Mouse (Mus musculus) gastrocnemius, postnatal 4 days (tissue): ENCODE data around the gene Dgki. TPM values are rescaled to one million over a fixed set of nuclear protein-coding genes. Genes with fewer than 3 reads are reported as not detected.

ENCODE experiments used
- DNase-seq, 2 experiments: peaks; one replicate each; pipeline ENCODE4 v3.0.0; 2021 to 2022; ENCODE audit warnings: low spot score in 2 of 2, mixed read lengths in 2 of 2
- total RNA-seq, 2 experiments: library from RNA; stranded (reverse); gene quantifications; 2 replicates each; pipeline ENCODE4 v1.2.3; 2021

The Dgki gene
- total RNA-seq, 2 experiments from 2014 or later, result 1.1 to 1.9 TPM

DNA sequence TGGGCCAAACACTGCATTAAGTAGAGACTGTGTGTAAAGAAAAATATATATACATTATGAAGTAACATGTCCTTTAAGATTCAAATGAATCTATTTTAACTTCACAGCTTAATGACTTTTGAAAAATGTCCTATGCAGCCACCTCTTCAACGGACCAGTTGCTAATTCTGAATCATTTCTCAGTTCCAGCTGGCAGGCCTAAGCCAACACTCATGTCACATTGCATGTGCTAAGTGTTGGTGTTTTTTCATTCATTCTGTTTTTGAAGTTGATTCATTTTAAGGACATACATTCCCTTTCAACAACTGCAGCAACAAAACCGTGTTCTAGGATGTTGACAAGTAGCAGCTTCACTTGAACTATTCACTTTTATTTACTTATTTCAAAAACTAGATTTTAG, 484.0 kb downstream of the Dgki start:
- DNase-seq, result no peak

DNA sequence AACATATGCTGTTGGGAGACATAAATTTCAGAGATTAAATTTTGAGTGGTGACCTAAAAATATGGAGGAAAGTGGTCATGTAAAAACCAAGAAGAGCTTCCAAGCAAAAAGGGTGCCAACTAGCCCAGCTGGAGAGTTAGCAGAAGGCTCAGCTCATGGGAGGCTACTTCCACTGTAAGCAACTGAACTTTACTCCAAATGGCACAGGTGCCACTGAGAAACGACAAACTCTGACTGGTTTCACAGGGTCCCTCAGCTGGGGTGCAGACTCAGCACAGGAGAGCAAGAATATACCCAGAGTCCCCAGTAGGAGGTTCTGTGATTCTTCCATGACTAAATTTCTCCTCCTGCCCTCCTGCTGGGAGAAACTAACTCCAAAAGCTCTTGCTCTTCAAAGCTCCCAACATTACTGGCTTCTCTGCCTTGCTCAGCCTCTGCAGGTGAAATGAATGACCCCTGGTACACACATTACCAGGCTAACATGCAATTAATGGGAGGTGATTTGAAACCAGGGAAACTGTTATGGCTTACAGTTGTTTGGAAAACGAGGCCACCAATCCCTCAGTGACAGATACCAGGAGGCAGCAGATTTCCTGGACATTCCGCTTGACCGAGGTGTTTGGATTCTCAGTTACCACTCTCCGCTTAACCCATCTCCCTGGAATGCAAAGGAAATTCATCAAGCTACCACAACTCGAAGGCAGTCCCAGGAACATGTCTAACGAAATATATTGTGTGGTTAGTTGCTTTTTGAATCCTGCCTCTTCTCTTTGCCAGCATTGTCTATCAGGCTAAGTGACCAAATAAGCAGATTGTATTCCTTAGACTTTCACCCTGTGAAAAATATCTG, 487.1 kb downstream of the Dgki start:
- no peak for DNase-seq

DNA sequence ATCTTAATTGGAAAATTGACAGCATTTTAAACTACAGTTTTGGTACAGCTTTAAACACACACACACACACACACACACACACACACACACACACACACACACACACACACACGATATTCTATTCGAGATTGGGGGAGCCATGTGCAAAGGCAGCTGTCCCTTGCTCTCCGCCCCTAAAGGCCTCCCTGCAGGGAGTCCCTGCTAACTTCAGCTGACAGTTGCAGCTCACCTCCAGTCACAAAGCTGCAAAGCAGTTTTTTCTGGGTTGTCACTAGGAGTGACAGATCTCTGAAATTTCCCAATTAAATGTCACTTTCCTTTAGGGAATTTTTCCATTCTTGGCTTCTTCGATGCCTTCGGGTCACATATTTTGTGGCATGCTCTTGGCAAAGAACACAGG, 489.5 kb downstream of the Dgki start:
- DNase-seq, result no peak

DNA sequence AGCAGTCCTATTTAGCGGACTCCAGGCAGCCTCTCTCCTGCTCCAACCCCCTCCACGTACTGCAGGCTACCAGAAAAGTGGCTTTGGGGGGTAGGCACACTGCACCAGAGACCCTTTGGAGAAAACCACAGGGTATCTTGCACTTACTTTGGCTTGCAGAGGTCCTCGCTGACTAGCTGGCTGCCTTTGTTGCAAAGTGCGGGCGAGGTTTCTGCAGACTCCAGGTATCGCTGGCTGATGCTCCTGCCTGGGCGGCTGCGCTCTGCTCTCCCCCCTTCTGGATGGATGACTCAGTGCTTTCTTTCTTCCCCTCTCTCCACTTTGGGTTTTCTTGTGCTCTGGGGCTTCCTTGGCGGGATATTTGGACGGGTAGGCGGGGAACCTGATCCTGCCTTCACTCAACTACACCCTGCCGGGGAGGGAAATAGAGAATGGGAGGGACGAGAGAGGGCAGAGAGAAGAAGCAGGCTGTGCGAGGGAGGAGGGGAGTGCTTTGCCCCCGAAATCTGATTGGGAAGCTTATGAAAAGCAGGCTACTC, 490.2 kb downstream of the Dgki start, which contains the start of gene Ptn:
Gene Ptn (minus strand): TSS at position 474 of the 539 bp plus-strand sequence.
- DNase-seq, result peak; percentile 27 to 57

DNA sequence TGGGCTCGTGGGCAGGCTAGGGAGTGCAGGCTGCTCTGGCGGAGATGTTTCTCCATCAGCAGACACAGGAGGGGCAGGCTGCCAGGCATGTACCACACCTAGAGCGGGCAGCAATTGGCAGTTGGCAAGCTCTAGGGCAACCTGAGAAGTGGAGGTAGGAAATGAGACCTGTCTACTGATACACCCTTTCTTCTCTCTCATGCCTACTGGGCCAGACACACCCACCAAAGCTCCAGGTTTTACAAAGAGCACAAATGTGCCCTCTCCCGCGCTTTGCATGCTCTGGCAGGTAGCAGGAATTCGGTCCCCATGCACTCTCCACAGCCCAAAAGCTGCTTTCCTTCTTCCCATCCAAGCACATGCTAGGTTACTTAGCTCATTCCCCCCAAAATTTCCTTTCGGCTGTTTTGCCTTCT, 490.7 kb downstream of the Dgki start:
- peak in 1 of 2 experiments; percentile 26 for DNase-seq

DNA sequence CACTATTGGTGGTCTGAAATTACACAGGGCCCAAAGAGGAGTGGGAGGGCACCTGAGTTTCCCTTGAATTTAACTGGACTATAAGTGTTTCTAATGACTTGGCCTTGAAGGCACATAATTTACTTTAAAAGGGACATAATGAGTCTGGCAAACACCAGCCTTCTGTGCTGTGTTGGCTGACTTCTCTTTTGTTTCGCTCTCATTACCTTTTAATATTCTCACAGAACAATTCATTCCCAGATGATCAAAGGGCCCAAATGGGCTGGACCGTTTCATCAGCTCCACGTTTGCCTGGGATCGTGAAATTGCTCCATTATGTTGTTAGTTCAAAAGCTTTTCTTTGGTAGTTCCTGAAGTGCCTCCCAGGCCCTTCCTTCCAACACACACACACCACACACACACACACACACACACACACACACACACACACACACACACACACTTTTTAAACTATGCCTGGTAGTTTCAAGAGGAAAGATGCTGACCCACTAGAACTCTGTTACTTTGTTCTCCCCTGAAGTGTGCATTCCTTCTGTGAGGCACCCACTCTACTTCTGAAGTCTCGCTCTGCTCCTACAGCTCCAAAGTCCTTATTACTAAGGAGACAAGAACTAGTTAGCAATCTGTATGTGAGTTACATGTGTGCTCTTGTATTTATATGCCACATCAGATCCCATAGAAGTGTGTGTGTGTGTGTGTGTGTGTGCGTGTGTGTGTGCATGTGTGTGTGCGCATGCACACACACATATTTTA, 491.5 kb downstream of the Dgki start:
- no peak for DNase-seq

DNA sequence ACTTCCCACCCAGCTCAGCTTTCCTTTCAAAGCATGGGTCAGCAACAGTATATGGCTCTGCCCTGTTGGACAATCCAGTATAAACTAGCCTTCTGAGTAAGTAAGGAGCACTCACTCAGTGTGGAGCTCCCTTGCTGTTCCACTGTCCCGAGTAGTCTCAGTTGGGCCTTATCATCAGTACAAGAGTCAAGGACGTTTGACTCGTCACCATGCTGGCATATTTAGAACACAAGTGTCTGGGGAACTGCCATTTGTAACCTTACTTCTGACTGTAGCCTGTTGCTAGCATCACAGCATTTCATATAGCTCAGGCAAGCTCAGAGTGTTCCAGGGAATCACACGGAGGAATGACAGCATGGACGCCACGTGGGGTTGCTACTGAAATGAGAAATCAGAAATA, 493.1 kb downstream of the Dgki start:
- DNase-seq, result no peak

DNA sequence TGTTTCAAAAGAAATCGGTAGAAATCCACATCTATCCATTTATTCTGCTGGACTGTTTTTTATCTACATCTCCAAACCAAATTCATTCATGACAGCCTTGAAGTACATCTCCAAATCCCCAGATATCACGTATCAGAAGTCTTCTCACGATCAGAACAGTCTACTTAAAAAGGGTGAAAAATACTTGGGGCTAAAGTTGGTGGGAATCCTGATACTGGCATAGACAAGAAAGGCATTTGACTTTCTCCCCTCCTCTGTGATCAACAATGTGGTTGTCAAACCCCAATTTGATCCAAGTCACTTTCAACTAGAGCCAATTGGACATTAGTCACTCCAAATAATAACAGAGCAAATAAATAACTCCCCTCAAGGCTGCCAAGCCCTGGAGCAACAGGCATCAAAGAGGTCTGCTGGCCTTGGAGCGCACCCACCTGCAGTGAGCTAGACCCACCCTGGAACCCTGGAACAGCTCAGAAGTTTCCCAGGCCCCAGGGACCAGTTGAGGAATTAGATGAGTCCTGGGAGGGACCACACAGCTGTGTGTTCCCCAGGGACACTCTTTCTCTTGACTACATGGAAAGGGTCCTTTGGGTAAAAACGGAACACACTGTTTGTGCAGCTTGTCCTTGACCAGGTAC, 499.6 kb downstream of the Dgki start:
- DNase-seq, result no peak

DNA sequence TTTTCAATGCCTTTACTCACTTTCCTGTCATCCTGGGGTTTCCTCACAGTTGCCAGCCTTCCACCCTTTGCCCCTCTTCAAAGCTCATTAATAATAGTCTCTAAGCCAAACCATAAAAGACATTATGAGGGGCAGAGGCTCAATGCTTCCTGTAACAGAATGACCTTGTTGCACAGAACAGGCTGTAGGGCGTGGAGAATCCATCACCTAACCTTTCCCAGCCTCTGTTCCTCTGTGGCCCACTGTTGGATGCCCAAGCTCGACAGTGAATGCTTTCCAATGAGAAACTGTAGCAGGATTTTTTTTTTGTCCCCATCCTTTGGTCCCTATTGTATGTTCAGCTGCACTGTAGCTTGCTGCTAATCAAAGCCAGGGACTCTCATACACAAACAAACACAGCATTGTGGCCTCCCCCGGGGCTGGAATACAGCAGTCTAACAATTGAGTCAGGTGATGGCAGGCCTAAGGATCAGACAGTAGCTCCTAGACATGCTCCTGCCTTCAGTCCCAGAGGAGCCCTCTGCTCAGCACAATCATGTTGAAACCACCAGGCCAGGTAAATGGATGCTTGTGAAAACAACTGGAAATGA, 502.8 kb downstream of the Dgki start:
- no peak for DNase-seq

Other genes starting within 250 kb of the Dgki start
- gene Creb3l2, start 142.0 kb upstream of the Dgki start, total RNA-seq, result 10 to 100 TPM; 35.6 to 37.4 TPM
- under 1 TPM in 1 of 2 experiments, not detected in 1; 0.31 TPM for gene Akr1d1, start 230.0 kb upstream of the Dgki start, total RNA-seq